Mouse (Mus musculus): ENCODE data around the gene Syt9. TPM values are rescaled to one million over a fixed set of nuclear protein-coding genes. Genes with fewer than 3 reads are reported as not detected.

The Syt9 gene
- 1.3 TPM for polyA plus RNA-seq (2015; fragmentation: Illumina TruSeq; extraction: RNeasy Lipid Tissue Mini Kit (QIAGEN cat#74804); ENCODE audit: insufficient read depth, low read depth, low replicate concordance)

GRCm38 (mm10) chr7:107370232-107371125 is at the start of gene Syt9:
TSS of gene Syt9 (plus strand) at chr7:107370728.

GRCm38 (mm10) chr7:107567261-107567671 is 196.7 kb downstream of the Syt9 start, which contains the start of gene Olfml1:
TSS of gene Olfml1 (plus strand) at chr7:107567446.

GRCm38 (mm10) chr7:107594857-107595402 is 224.4 kb downstream of the Syt9 start, which contains the start of gene Ppfibp2:
TSS of gene Ppfibp2 (plus strand) at chr7:107595207.

Other genes starting within 250 kb of the Syt9 start
- gene Olfr715, start 239.6 kb upstream of the Syt9 start, polyA plus RNA-seq (2015; fragmentation: Illumina TruSeq; extraction: RNeasy Lipid Tissue Mini Kit (QIAGEN cat#74804); ENCODE audit: insufficient read depth, low read depth, low replicate concordance): not detected
- gene Olfr716, start 232.4 kb upstream of the Syt9 start, polyA plus RNA-seq (2015; fragmentation: Illumina TruSeq; extraction: RNeasy Lipid Tissue Mini Kit (QIAGEN cat#74804); ENCODE audit: insufficient read depth, low read depth, low replicate concordance): not detected
- gene Nlrp14, start 203.7 kb upstream of the Syt9 start, polyA plus RNA-seq (2015; fragmentation: Illumina TruSeq; extraction: RNeasy Lipid Tissue Mini Kit (QIAGEN cat#74804); ENCODE audit: insufficient read depth, low read depth, low replicate concordance): not detected
- not detected for gene Rbmxl2, start 161.3 kb upstream of the Syt9 start, polyA plus RNA-seq (2015; fragmentation: Illumina TruSeq; extraction: RNeasy Lipid Tissue Mini Kit (QIAGEN cat#74804); ENCODE audit: insufficient read depth, low read depth, low replicate concordance)
- gene Olfml1, start 196.7 kb downstream of the Syt9 start, polyA plus RNA-seq (2015; fragmentation: Illumina TruSeq; extraction: RNeasy Lipid Tissue Mini Kit (QIAGEN cat#74804); ENCODE audit: insufficient read depth, low read depth, low replicate concordance): 3.8 TPM
- gene Ppfibp2, start 224.5 kb downstream of the Syt9 start, polyA plus RNA-seq (2015; fragmentation: Illumina TruSeq; extraction: RNeasy Lipid Tissue Mini Kit (QIAGEN cat#74804); ENCODE audit: insufficient read depth, low read depth, low replicate concordance): 3.2 TPM

Data from pancreas, adult 10 weeks (tissue).